Mouse (Mus musculus) neural tube, embryonic 14.5 days (tissue): Measurements from ENCODE around the gene Ccdc107. TPM values are rescaled to one million over a fixed set of nuclear protein-coding genes. Genes with fewer than 3 reads are reported as not detected.

ENCODE experiments used
- ATAC-seq: fragments of 200-750 bp; cut with Nextera tagmentation; 2 replicates; pipeline ENCODE4 v1.8.0; 2017; ENCODE audit warnings: low read depth, mild to moderate bottlenecking, moderate TSS enrichment, moderate library complexity
- H3K27ac ChIP-seq: fragments of 300-500 bp; sonication (generic); 2 replicates; pipeline ENCODE4 v1.5.1; 2014; ENCODE audit warnings: low read depth, mild to moderate bottlenecking, control low read depth, low read length, moderate library complexity, mixed read lengths
- H3K27me3 ChIP-seq: fragments of 300-500 bp; sonication (generic); 2 replicates; pipeline ENCODE4 v1.6.1; 2014; ENCODE audit warnings: low read length; ENCODE audit not compliant: control insufficient read depth, insufficient read depth
- H3K36me3 ChIP-seq: fragments of 300-500 bp; sonication (generic); 2 replicates; pipeline ENCODE4 v1.6.1; 2014; ENCODE audit warnings: low read length, mixed read lengths; ENCODE audit not compliant: control insufficient read depth, insufficient read depth
- H3K4me1 ChIP-seq: fragments of 300-500 bp; sonication (generic); 2 replicates; pipeline ENCODE4 v1.6.1; 2014; ENCODE audit warnings: low read length; ENCODE audit not compliant: control insufficient read depth, insufficient read depth
- H3K4me2 ChIP-seq: fragments of 300-500 bp; sonication (generic); 2 replicates; pipeline ENCODE4 v1.6.1; 2014; ENCODE audit warnings: mild to moderate bottlenecking, low read depth, low read length, control low read depth
- H3K4me3 ChIP-seq: fragments of 300-500 bp; sonication (generic); 2 replicates; pipeline ENCODE4 v1.5.1; 2014; ENCODE audit warnings: low read depth, low read length, control low read depth, mixed read lengths
- H3K9ac ChIP-seq: fragments of 300-500 bp; sonication (generic); replicated peaks from 2 replicates; pipeline ENCODE4 v1.6.1; 2014; ENCODE audit warnings: low read depth, mild to moderate bottlenecking, control low read depth, low read length, mixed read lengths
- H3K9me3 ChIP-seq: fragments of 300-500 bp; sonication (generic); 2 replicates; pipeline ENCODE4 v1.6.1; 2016; ENCODE audit warnings: low read length; ENCODE audit not compliant: control insufficient read depth
- WGBS: fragments of 180-500 bp; shearing (Covaris S2); extraction: QIAGEN DNeasy Blood & Tissue Kit; methylation state at CpG from one replicate; pipeline ENCODE4 v1.1.7; 2014; 5-methylcytosine and 5-hydroxymethylcytosine counted together
- polyA plus RNA-seq: library from polyadenylated mRNA; unstranded; fragments of >200 nt; fragmentation: Nextera tagmentation; extraction: Ambion mirVana; gene quantifications from 2 replicates; pipeline ENCODE4 v1.2.1, GENCODE M21; 2014

Ccdc107 gene
- polyA plus RNA-seq, 1 experiment from 2014 or later, result 87.2 TPM

- no peak overlapping the region for H3K9ac ChIP-seq
- no peak for ATAC-seq
- H3K4me3 ChIP-seq, result no peak overlapping the region
- H3K4me1 ChIP-seq, result peaks cover 6% of the 10 kb centered on the region; the same call in 1 of the 2 replicates
- no peak overlapping the region for H3K4me2 ChIP-seq
- H3K27me3 ChIP-seq, result no peaks in the 10 kb centered on the region; the same call in 1 of the 2 replicates
- H3K36me3 ChIP-seq, result no peaks in the 10 kb centered on the region
- WGBS, result 61% methylated on average over 8 of the region's 8 CpGs
- H3K27ac ChIP-seq, result no peak overlapping the region
- no peaks in the 10 kb centered on the region for H3K9me3 ChIP-seq
These were observed 13.4 kb downstream of the Ccdc107 start for GRCm38 (mm10) chr4:43506074-43506473.

- 58% methylated on average over 9 of the region's 9 CpGs for WGBS
- Histone ChIP-seq H3K9me3 (no peaks in the 10 kb centered on the region), H3K36me3 (no peaks in the 10 kb centered on the region), H3K27ac (no peak within 1 kb of the TSS), H3K4me2 (no peak within 1 kb of the TSS), H3K9ac (no peak within 1 kb of the TSS), H3K27me3 (no peaks in the 10 kb centered on the region; the same call in 1 of the 2 replicates), H3K4me1 (peaks cover 6% of the 10 kb centered on the region; the same call in 1 of the 2 replicates), H3K4me3 (no peak within 1 kb of the TSS)
- no peak for ATAC-seq
These were observed 14.0 kb downstream of the Ccdc107 start, which contains the start of gene Car9 for GRCm38 (mm10) chr4:43506536-43507185. TSS of gene Car9 (plus strand) at chr4:43506966.

DNA sequence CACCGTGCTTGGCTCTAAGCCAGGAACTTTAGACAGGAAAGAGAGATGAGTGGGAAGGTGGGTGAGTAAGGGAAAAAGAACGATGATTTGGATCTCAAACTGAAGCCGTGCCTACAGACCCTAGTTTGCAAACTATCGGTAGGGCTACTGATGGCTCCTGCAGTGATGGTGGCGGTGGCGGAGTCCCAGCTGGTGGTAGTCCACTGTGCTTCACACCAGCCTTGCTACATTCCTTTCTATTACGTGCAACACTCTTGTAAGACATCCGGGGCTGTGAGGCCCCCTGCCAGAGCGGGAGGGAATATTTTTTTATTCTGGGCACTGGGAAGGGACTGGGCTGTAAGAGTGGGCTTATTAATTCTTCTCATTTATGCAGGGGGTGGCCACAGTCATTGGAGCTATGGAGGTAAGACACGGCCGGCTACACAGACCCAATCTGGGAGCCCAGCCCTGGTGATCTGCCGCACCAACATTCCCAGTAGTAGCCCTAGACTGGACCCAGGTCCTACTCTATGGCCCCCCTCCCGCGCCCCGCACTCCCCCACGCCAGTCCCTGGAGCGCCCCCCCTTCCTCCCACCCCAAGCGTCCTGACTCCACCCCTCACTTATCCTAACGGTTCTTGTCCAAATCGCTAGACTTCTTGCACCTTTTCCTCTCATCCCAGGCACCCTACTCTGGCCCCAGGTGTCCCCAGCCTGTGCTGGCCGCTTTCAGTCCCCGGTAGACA, 15.4 kb downstream of the Ccdc107 start:
- H3K27ac ChIP-seq, result no peak overlapping the region
- peak overlapping the region; percentile 50 for H3K4me2 ChIP-seq
- peak overlapping the region; percentile 17 for H3K4me3 ChIP-seq
- H3K4me1 ChIP-seq, result peaks cover 6% of the 10 kb centered on the region; the same call in 1 of the 2 replicates
- peak overlapping the region; percentile 34; the same call in 1 of the 2 replicates for H3K9ac ChIP-seq
- ATAC-seq, result no peak
- no peaks in the 10 kb centered on the region for H3K36me3 ChIP-seq
- WGBS, result 11% methylated on average over 22 of the region's 22 CpGs
- no peaks in the 10 kb centered on the region for H3K9me3 ChIP-seq
- H3K27me3 ChIP-seq, result no peaks in the 10 kb centered on the region; the same call in 1 of the 2 replicates

- H3K9ac ChIP-seq, result peak overlapping the region; percentile 34; the same call in 1 of the 2 replicates
- ATAC-seq, result peak; percentile 49; the same call in 1 of the 2 replicates
- 5% methylated on average over 13 of the region's 13 CpGs for WGBS
These were observed 15.9 kb downstream of the Ccdc107 start for GRCm38 (mm10) chr4:43508666-43508997.

DNA sequence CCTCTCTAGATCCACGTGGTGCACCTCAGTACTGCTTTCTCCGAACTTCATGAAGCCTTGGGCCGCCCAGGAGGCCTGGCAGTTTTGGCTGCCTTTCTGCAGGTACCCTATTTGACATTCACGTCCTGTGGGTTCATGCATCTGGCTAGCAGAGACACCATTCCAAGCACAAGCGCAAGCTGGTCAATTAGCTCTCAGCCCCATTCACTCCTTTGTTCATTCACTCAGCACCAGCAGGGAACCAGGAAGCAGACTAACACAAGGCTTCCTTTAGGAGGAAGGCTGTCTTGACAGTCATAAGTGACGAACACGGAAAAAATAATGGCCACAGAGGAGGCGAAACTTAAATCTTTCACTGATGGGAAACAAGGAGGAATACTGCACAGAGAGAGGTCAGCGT, 16.4 kb downstream of the Ccdc107 start:
- no peak for ATAC-seq
- Histone ChIP-seq H3K9me3 (no peaks in the 10 kb centered on the region), H3K4me1 (peaks cover 6% of the 10 kb centered on the region; the same call in 1 of the 2 replicates), H3K27ac (no peak overlapping the region), H3K36me3 (no peaks in the 10 kb centered on the region), H3K4me2 (peak overlapping the region; percentile 50; the same call in 1 of the 2 replicates), H3K9ac (no peak overlapping the region), H3K4me3 (no peak overlapping the region), H3K27me3 (no peaks in the 10 kb centered on the region; the same call in 1 of the 2 replicates)
- 20% methylated on average over 9 of the region's 9 CpGs for WGBS

More at GRCm38 (mm10) chr4:43508666-43508997, 15.9 kb downstream of the Ccdc107 start:
- Histone ChIP-seq H3K27ac (no peak overlapping the region), H3K4me1 (peaks cover 6% of the 10 kb centered on the region; the same call in 1 of the 2 replicates), H3K36me3 (no peaks in the 10 kb centered on the region), H3K27me3 (no peaks in the 10 kb centered on the region; the same call in 1 of the 2 replicates), H3K4me2 (peak overlapping the region; percentile 50), H3K9me3 (no peaks in the 10 kb centered on the region), H3K4me3 (peak overlapping the region; percentile 17)

DNA sequence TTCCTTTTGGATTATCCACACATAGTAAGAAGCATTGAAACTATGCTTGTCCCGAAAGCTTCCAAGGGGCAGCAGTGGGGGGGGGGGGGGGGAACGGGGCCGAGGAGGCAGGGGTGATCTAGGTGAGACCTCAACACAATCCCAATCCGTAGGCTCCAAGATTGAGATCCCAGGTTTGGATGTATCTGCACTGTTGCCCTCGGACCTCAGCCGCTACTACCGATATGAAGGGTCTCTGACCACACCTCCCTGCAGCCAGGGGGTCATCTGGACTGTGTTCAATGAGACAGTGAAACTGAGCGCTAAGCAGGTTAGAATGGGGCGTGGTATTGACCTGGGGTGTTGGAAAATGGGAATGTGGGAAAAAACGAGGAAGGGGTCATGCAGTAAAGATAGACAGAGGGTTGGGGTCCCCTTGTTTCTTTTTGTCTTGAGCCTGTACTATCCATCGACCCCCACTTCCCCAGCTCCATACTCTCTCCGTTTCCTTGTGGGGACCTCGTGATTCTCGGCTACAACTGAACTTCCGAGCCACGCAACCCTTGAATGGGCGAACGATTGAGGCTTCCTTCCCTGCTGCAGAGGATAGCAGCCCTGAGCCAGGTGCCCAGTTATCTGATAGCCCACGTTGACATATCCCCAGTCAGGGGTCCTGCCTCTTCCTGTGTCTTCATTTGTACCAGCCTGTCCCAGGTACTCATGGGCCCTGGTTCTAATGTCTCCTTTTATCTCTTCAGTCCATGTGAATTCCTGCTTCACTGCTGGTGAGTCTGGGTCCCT, 19.2 kb downstream of the Ccdc107 start:
- Histone ChIP-seq H3K4me2 (no peak overlapping the region), H3K27ac (no peak overlapping the region), H3K36me3 (no peaks in the 10 kb centered on the region), H3K4me1 (peaks cover 6% of the 10 kb centered on the region; the same call in 1 of the 2 replicates), H3K4me3 (no peak overlapping the region), H3K27me3 (no peaks in the 10 kb centered on the region; the same call in 1 of the 2 replicates), H3K9ac (no peak overlapping the region), H3K9me3 (no peaks in the 10 kb centered on the region)
- WGBS, result 81% methylated on average over 19 of the region's 19 CpGs
- ATAC-seq, result no peak

- Histone ChIP-seq H3K27me3 (no peaks in the 10 kb centered on the region), H3K9me3 (no peaks in the 10 kb centered on the region), H3K36me3 (no peaks in the 10 kb centered on the region), H3K4me3 (no peak overlapping the region), H3K4me1 (peaks cover 6% of the 10 kb centered on the region; the same call in 1 of the 2 replicates), H3K27ac (no peak overlapping the region), H3K4me2 (no peak overlapping the region), H3K9ac (no peak overlapping the region)
- 71% methylated on average over 7 of the region's 7 CpGs for WGBS
- ATAC-seq, result no peak
These were observed 20.0 kb downstream of the Ccdc107 start for GRCm38 (mm10) chr4:43512653-43513052.

GRCm38 (mm10) chr4:43513300-43513699, 20.6 kb downstream of the Ccdc107 start:
- Histone ChIP-seq H3K9me3 (no peaks in the 10 kb centered on the region), H3K4me1 (peaks cover 6% of the 10 kb centered on the region; the same call in 1 of the 2 replicates), H3K27ac (no peak overlapping the region), H3K27me3 (no peaks in the 10 kb centered on the region), H3K36me3 (no peaks in the 10 kb centered on the region), H3K9ac (no peak overlapping the region), H3K4me3 (no peak overlapping the region), H3K4me2 (no peak overlapping the region)
- no peak for ATAC-seq
- WGBS, result 94% methylated on average over 4 of the region's 4 CpGs
